12 mouse cellular contexts compared by ENCODE assay signal in the genomic region with DNA sequence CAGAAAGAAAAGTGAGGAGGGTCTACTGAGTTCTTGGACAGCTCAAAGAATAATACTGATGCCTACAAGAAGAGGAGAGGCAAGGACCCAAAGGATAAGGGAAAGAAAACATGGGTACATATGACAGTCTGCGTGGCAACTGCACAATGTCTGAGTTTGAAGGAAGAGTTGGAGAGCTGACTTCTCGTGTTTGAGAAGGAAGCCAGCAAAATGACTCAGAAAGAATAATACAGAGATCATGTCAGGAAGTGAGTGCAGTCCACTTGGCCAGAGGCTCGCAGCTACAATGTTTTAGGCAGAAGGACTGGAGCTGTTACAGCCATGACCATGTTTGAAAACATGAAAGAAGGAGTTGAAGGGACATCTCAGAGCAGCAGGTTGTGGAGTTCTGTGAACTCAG. TPM values are rescaled to one million over a fixed set of nuclear protein-coding genes. Genes with fewer than 3 reads are reported as not detected.
DNase-seq lines count a peak whose midpoint lies in the region; ATAC-seq and TF ChIP-seq lines count a peak whose summit lies in the region.
"Had no signal": no experiment of that assay in that cellular context is flagged by ENCODE, and none has a peak within 500 bp of the region (broad histone marks: within the 10 kb centered on the region; RNA-seq: fewer than 3 reads in every experiment).

No protein-coding gene starts in this region.

- TF ChIP-seq CTCF in lung, postnatal 0 days (IDR thresholded peaks at IDR 0.05), result no peak

- no peak for ATAC-seq in lung, embryonic 15.5 days (ENCODE audit: borderline replicate concordance, extremely low read depth, low FRiP score, low TSS enrichment)
- no peak for ATAC-seq in lung, postnatal 0 days
- no peak for ATAC-seq in heart, embryonic 16.5 days (replicated peaks; ENCODE audit: extremely low read depth, insufficient read depth, low FRiP score)
- no peak for ATAC-seq in stomach, embryonic 15.5 days (ENCODE audit: insufficient read depth, low FRiP score, low read depth)
- ATAC-seq: Patski had no signal

- H3K27ac ChIP-seq in lung, embryonic 15.5 days, result peak overlapping the region; percentile 38
- no peak overlapping the region for H3K27ac ChIP-seq in lung, postnatal 0 days (ENCODE audit: low read length)
- H3K27ac ChIP-seq in heart, embryonic 16.5 days (ENCODE audit: low read length), result peak overlapping the region; percentile 41
- peak overlapping the region; percentile 67 for H3K27ac ChIP-seq in stomach, embryonic 15.5 days

- TF ChIP-seq EP300 in lung, postnatal 0 days (IDR thresholded peaks at IDR 0.05), result no peak

- DNase-seq in heart, adult 8-10 months (ENCODE audit: low spot score), result peak; percentile 36
- DNase-seq in heart, postnatal 14 days, result no peak
- DNase-seq in lung, postnatal 0 days (ENCODE audit: low spot score), result no peak
- no peak for DNase-seq in cerebellum, adult 11-12 months
- no peak for DNase-seq in adrenal gland, postnatal 4 days (ENCODE audit: low spot score in 2 of 2)
- DNase-seq: adrenal gland, postnatal 25 days; cerebellum, adult 2 months; kidney, postnatal 14 days had no signal

- peaks cover 58% of the 10 kb centered on the region for H3K4me1 ChIP-seq in lung, embryonic 15.5 days
- H3K4me1 ChIP-seq in lung, postnatal 0 days (ENCODE audit: insufficient read depth, low read depth, low read length), result peaks cover 7% of the 10 kb centered on the region
- H3K4me1 ChIP-seq in heart, embryonic 16.5 days (ENCODE audit: control insufficient read depth, insufficient read depth, low read length), result peaks cover 40% of the 10 kb centered on the region
- peaks cover 47% of the 10 kb centered on the region for H3K4me1 ChIP-seq in stomach, embryonic 15.5 days

- H3K36me3 ChIP-seq in lung, embryonic 15.5 days, result no peaks in the 10 kb centered on the region
- no peaks in the 10 kb centered on the region for H3K36me3 ChIP-seq in lung, postnatal 0 days (ENCODE audit: insufficient read depth, low read length)
- H3K36me3 ChIP-seq in heart, embryonic 16.5 days (ENCODE audit: control insufficient read depth, insufficient read depth), result no peaks in the 10 kb centered on the region
- H3K36me3 ChIP-seq in stomach, embryonic 15.5 days, result no peaks in the 10 kb centered on the region

- WGBS in lung, embryonic 15.5 days, result 41% methylated on average over 3 of the region's 3 CpGs
- WGBS in lung, postnatal 0 days, result 39% methylated on average over 3 of the region's 3 CpGs
- WGBS in heart, embryonic 16.5 days, result 55% methylated on average over 3 of the region's 3 CpGs
- 48% methylated on average over 3 of the region's 3 CpGs for WGBS in stomach, embryonic 15.5 days

- H3K9ac ChIP-seq in lung, embryonic 15.5 days, result no peak overlapping the region
- H3K9ac ChIP-seq in lung, postnatal 0 days (replicated peaks; ENCODE audit: low read depth), result no peak overlapping the region
- H3K9ac ChIP-seq in heart, embryonic 16.5 days (ENCODE audit: low read length), result no peak overlapping the region
- no peak overlapping the region for H3K9ac ChIP-seq in stomach, embryonic 15.5 days

- no peaks in the 10 kb centered on the region for H3K27me3 ChIP-seq in lung, embryonic 15.5 days
- no peaks in the 10 kb centered on the region for H3K27me3 ChIP-seq in lung, postnatal 0 days (replicated peaks; ENCODE audit: insufficient read depth, low read length)
- H3K27me3 ChIP-seq in heart, embryonic 16.5 days (ENCODE audit: control insufficient read depth, insufficient read depth, low read length), result no peaks in the 10 kb centered on the region
- no peaks in the 10 kb centered on the region for H3K27me3 ChIP-seq in stomach, embryonic 15.5 days (replicated peaks)
- H3K27me3 ChIP-seq: Patski had no signal

- no peak overlapping the region for H3K4me3 ChIP-seq in lung, embryonic 15.5 days
- H3K4me3 ChIP-seq in lung, postnatal 0 days (ENCODE audit: low read depth, low read length), result no peak overlapping the region
- H3K4me3 ChIP-seq in heart, embryonic 16.5 days (ENCODE audit: low read length), result no peak overlapping the region
- H3K4me3 ChIP-seq in stomach, embryonic 15.5 days (replicated peaks), result no peak overlapping the region

- no peak overlapping the region for H3K4me2 ChIP-seq in lung, embryonic 15.5 days
- H3K4me2 ChIP-seq in lung, postnatal 0 days (replicated peaks; ENCODE audit: low read depth, low read length), result no peak overlapping the region
- H3K4me2 ChIP-seq in heart, embryonic 16.5 days (ENCODE audit: low read depth, low read length), result no peak overlapping the region
- H3K4me2 ChIP-seq in stomach, embryonic 15.5 days, result no peak overlapping the region

- intact Hi-C loops in heart, postnatal 14 days (cut with DNase I), result loop anchor here (5.0 kb wide), 1 partner anchor 53 kb away; a partner anchor contains a TSS

- H3K9me3 ChIP-seq in lung, embryonic 15.5 days, result no peaks in the 10 kb centered on the region
- H3K9me3 ChIP-seq in lung, postnatal 0 days (ENCODE audit: low read length), result no peaks in the 10 kb centered on the region
- no peaks in the 10 kb centered on the region for H3K9me3 ChIP-seq in heart, embryonic 16.5 days (replicated peaks; ENCODE audit: control insufficient read depth, low read length)
- H3K9me3 ChIP-seq in stomach, embryonic 15.5 days, result no peaks in the 10 kb centered on the region

RNA-seq across cellular contexts. Expression of a gene that starts 53.4 kb away (rescaled TPM):
- 1 to 10 TPM; 5.3 to 7.3 (median 6.0) TPM for total RNA-seq in heart, adult 8-10 months (2022)
- 1 to 10 TPM; 5.3 to 6.8 TPM for total RNA-seq in heart, postnatal 14 days (2021)
- polyA plus RNA-seq in lung, embryonic 15.5 days (2015; fragmentation: Nextera tagmentation; extraction: Ambion mirVana), result 30.1 and 33.5 TPM in 2 replicates
- 30.6 and 31.7 TPM in 2 replicates for polyA plus RNA-seq in lung, postnatal 0 days (2015; fragmentation: Nextera tagmentation; extraction: Ambion mirVana)
- 10.7 and 12.5 TPM in 2 replicates for polyA plus RNA-seq in heart, embryonic 16.5 days (2015; fragmentation: Nextera tagmentation; extraction: Ambion mirVana)
- 29.0 and 29.6 TPM in 2 replicates for polyA plus RNA-seq in stomach, embryonic 15.5 days (2015; fragmentation: Nextera tagmentation; extraction: Ambion mirVana)
- total RNA-seq in adrenal gland, postnatal 4 days (2021), result 10 to 100 TPM; 24.0 to 24.8 TPM
